Mouse (Mus musculus) hematopoietic stem cell, adult 5-6 weeks (primary cell): ENCODE results near the gene Lyz1. TPM values are rescaled to one million over a fixed set of nuclear protein-coding genes. Genes with fewer than 3 reads are reported as not detected.
"Not testable (repeated sequence)": the region's sequence is repeated elsewhere in the genome, so short reads cannot be mapped to it uniquely, and the experiment has no call there.

Experiments
- ATAC-seq, 2 experiments: fragments of 125-278 bp in 1 of 2; replicated peaks in 1 of 2; 2 replicates each; pipeline ENCODE4 v1.8.0; 2016 to 2017; ENCODE audit warnings: inconsistent platforms in 2 of 2, mild to moderate bottlenecking in 2 of 2, moderate number of reproducible peaks in 2 of 2, low read depth in 1 of 2, moderate TSS enrichment in 1 of 2; ENCODE audit not compliant: low FRiP score in 2 of 2, poor library complexity in 2 of 2, severe bottlenecking in 2 of 2, insufficient read depth in 1 of 2, low TSS enrichment in 1 of 2
- total RNA-seq: library from RNA; stranded (forward); fragments of 172-1452, 232-1000 nt; gene quantifications from 2 replicates; pipeline ENCODE4 v1.2.3, GENCODE M21; 2017

Gene Lyz1
- total RNA-seq, 1 experiment from 2014 or later, result not detected

GRCm38 (mm10) chr10:117290046-117290870 lies 2.4 kb downstream of the Lyz1 start:
- ATAC-seq, result no peak

GRCm38 (mm10) chr10:117289034-117289505 lies 3.6 kb downstream of the Lyz1 start:
- not testable (repeated sequence) for ATAC-seq

GRCm38 (mm10) chr10:117288197-117289033 lies 4.3 kb downstream of the Lyz1 start:
- ATAC-seq, result peak in 1 of 2 experiments; percentile 39; a peak in 1 of 4 replicates

GRCm38 (mm10) chr10:117287226-117287850 lies 5.3 kb downstream of the Lyz1 start:
- ATAC-seq, result no peak

- no peak for ATAC-seq
Measured at GRCm38 (mm10) chr10:117286366-117286970, 6.2 kb downstream of the Lyz1 start.

GRCm38 (mm10) chr10:117285584-117285983 lies 7.1 kb downstream of the Lyz1 start:
- ATAC-seq, result peak; percentile 78 to 90

- peak in 1 of 2 experiments; percentile 16; a peak in 1 of 4 replicates for ATAC-seq
Measured at GRCm38 (mm10) chr10:117284578-117285520, 7.8 kb downstream of the Lyz1 start.

GRCm38 (mm10) chr10:117283871-117284577 lies 8.6 kb downstream of the Lyz1 start:
- no peak for ATAC-seq

- not testable (repeated sequence) for ATAC-seq
Measured at GRCm38 (mm10) chr10:117283196-117283595, 9.5 kb downstream of the Lyz1 start.

GRCm38 (mm10) chr10:117282551-117282950 lies 10.1 kb downstream of the Lyz1 start:
- no peak for ATAC-seq

GRCm38 (mm10) chr10:117282049-117282448 lies 10.6 kb downstream of the Lyz1 start, which contains the start of gene Lyz2:
Lyz2 (minus strand) TSS chr10:117282321.
- peak; percentile 63 to 67 for ATAC-seq

GRCm38 (mm10) chr10:117281381-117281920 lies 11.2 kb downstream of the Lyz1 start:
- no peak for ATAC-seq

- ATAC-seq, result no peak
Measured at GRCm38 (mm10) chr10:117280000-117280399, 12.7 kb downstream of the Lyz1 start.

GRCm38 (mm10) chr10:117278510-117278909 lies 14.2 kb downstream of the Lyz1 start:
- ATAC-seq, result not testable (repeated sequence)

- ATAC-seq, result not testable (repeated sequence)
Measured at GRCm38 (mm10) chr10:117277779-117278178, 14.9 kb downstream of the Lyz1 start.
